Mouse (Mus musculus): ENCODE results near the gene Myo1a. TPM values are rescaled to one million over a fixed set of nuclear protein-coding genes. Genes with fewer than 3 reads are reported as not detected.
"Not testable (repeated sequence)": the region's sequence is repeated elsewhere in the genome, so short reads cannot be mapped to it uniquely, and the experiment has no call there.

Myo1a gene
- 33.8 and 36.7 TPM in 2 replicates for polyA plus RNA-seq (2015; fragmentation: Nextera tagmentation; extraction: Ambion mirVana)

DNA sequence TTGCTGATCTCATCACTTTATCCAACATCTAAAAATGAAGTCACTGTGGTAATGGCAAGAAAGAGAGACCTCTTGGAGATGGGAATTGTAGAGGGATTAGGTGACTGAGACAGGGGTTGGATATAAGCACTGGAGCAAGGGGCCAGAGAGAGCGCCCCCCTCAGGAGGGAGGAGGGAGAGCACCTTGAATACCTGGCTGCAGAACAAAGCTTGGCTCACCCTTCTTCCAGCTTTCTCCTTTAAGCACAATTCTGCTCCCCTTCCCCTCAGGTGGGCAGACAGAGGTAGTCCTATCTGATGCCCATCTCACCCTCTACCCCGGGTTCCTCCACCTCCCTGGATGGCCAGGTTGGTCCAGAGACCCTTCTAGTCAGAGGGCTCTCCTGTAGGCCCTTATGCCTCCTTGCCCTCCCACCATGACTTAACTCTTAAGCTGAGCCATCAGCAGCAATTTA, at the start of gene Myo1a:
Gene Myo1a, plus strand, starts transcription at position 405 of the 455 bp plus-strand sequence.
- 55% methylated on average over 2 of the region's 2 CpGs for WGBS
- H3K9me3 ChIP-seq: no peaks in the 10 kb centered on the region
- peak within 1 kb of the TSS; percentile 62; the same call in 1 of the 2 replicates for H3K27ac ChIP-seq
- peak within 1 kb of the TSS; percentile 29 for H3K4me3 ChIP-seq (replicated peaks)
- ATAC-seq: no peak; the same call in 1 of the 2 replicates
- H3K4me2 ChIP-seq (replicated peaks): peak within 1 kb of the TSS; percentile 40
- no peak within 1 kb of the TSS for H3K9ac ChIP-seq
- no peaks in the 10 kb centered on the region for H3K27me3 ChIP-seq (replicated peaks)
- H3K36me3 ChIP-seq: no peaks in the 10 kb centered on the region
- peaks cover 11% of the 10 kb centered on the region for H3K4me1 ChIP-seq (replicated peaks)

DNA sequence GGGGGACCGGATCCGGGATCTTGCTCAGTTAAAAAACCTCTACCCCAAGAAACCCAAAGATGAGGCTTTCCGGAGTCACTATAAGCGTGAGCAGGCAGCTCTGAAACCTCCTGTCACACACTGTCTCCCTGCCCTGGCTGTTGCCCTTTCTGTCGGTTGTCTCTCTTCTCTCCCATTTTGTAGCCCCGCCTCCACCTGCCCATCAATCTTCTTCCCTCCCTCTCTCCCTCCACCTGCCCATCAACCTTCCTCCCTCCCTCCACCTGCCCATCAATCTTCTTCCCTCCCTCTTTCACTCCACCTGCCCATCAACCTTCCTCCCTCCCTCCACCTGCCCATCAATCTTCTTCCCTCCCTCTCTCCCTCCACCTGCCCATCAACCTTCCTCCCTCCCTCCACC, 47.4 kb upstream of the Myo1a start:
- Histone ChIP-seq H3K36me3 (peaks cover 16% of the 10 kb centered on the region; the same call in 1 of the 2 replicates), H3K4me1 (replicated peaks) (peaks cover 30% of the 10 kb centered on the region)
- not testable (repeated sequence) for H3K9me3 ChIP-seq; H3K27me3 ChIP-seq (replicated peaks); H3K4me2 ChIP-seq (replicated peaks); H3K27ac ChIP-seq; H3K4me3 ChIP-seq (replicated peaks); ATAC-seq; H3K9ac ChIP-seq
- 57% methylated on average over 6 of the region's 6 CpGs for WGBS

DNA sequence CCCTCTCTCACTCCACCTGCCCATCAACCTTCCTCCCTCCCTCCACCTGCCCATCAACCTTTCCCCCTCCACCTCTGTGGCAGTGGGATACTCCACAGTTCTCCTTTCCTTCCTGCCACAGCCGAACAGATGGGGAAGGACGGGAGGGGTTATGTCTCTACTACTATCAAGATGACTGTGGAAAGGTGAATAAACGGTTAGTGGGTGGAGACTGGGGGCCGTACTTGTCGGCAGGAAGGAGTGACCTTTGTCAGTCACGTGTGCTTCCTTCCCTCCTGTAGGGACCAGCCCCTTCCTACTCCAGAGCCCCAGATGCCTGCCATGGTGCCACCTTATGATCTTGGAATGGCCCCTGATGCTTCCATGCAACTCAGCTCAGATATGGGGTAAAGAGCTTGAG, 46.9 kb upstream of the Myo1a start:
- Histone ChIP-seq H3K27ac (no peak overlapping the region), H3K4me3 (replicated peaks) (peak overlapping the region; percentile 20; the same call in 1 of the 2 replicates), H3K9ac (peak overlapping the region; percentile 3; the same call in 1 of the 2 replicates), H3K36me3 (peaks cover 16% of the 10 kb centered on the region; the same call in 1 of the 2 replicates), H3K4me1 (replicated peaks) (peaks cover 34% of the 10 kb centered on the region), H3K9me3 (no peaks in the 10 kb centered on the region), H3K27me3 (replicated peaks) (no peaks in the 10 kb centered on the region), H3K4me2 (replicated peaks) (peak overlapping the region; percentile 39)
- ATAC-seq: peak; percentile 71
- WGBS: 14% methylated on average over 6 of the region's 6 CpGs

DNA sequence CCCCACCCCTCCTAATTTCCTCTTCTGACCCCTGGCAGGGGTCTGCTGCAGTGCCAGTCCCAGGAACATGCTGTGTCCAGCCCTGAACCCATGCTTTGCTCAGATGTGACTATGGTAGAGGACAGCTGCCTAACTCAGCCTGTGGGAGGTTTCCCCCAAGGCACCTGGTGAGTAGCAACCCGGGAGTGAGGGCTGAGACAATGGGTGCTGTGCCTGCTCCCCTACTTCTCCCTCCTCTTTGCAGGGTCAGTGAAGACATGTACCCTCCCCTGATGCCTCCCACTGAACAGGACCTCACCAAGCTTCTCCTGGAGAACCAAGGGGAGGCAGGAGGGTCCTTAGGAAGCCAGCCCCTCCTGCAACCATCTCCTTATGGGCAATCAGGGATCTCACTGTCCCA, 45.4 kb upstream of the Myo1a start:
- H3K9me3 ChIP-seq: no peaks in the 10 kb centered on the region
- no peak overlapping the region for H3K9ac ChIP-seq
- H3K4me1 ChIP-seq (replicated peaks): peaks cover 48% of the 10 kb centered on the region
- no peak overlapping the region for H3K4me2 ChIP-seq (replicated peaks)
- ATAC-seq: no peak
- H3K27ac ChIP-seq: no peak overlapping the region
- peaks cover 2% of the 10 kb centered on the region; the same call in 1 of the 2 replicates for H3K27me3 ChIP-seq (replicated peaks)
- H3K4me3 ChIP-seq (replicated peaks): no peak overlapping the region
- H3K36me3 ChIP-seq: peaks cover 9% of the 10 kb centered on the region; the same call in 1 of the 2 replicates
- 52% methylated on average over 1 of the region's 1 CpGs for WGBS

DNA sequence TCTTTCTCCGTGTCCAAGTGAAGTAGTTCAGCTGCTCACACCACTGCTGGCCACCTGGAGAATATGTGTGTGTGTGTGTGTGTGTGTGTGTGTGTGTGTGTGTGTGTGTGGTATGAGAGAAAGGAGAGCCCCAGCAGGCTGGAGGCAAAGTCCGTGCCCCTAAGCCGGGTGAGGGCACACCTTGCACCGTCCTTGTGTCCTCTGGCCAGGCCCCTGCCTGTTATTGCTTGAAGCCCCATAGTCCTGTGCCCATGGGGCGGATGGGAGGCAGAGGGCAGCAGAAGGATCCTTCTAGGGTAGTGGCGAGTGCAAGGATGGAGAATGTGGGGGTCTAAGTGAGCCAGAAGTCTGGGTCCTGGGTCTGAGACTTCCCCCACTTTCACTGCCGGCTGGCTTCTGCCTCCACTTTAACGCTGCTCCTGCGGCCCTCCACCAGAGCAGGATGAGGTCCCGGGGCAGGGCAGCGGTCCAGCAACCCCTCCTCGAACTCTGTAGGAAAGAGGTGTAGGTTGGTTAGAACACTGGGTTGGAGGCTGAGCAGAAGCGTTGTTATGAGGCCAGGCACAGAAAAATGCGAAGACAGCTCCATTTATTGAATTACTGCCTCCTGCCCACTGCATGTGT, 43.6 kb upstream of the Myo1a start:
- H3K9me3 ChIP-seq: no peaks in the 10 kb centered on the region
- peak overlapping the region; percentile 82 for H3K27ac ChIP-seq
- H3K4me2 ChIP-seq (replicated peaks): peak overlapping the region; percentile 69
- peak; percentile 21 for ATAC-seq
- peaks cover 62% of the 10 kb centered on the region for H3K4me1 ChIP-seq (replicated peaks)
- 16% methylated on average over 14 of the region's 14 CpGs for WGBS
- 0 out of 2 replicates have a peak, but pooled peaks cover 3% of the 10 kb centered on the region for H3K36me3 ChIP-seq
- H3K9ac ChIP-seq: peak overlapping the region; percentile 36
- peak overlapping the region; percentile 28 for H3K4me3 ChIP-seq (replicated peaks)
- peaks cover 4% of the 10 kb centered on the region; the same call in 1 of the 2 replicates for H3K27me3 ChIP-seq (replicated peaks)

DNA sequence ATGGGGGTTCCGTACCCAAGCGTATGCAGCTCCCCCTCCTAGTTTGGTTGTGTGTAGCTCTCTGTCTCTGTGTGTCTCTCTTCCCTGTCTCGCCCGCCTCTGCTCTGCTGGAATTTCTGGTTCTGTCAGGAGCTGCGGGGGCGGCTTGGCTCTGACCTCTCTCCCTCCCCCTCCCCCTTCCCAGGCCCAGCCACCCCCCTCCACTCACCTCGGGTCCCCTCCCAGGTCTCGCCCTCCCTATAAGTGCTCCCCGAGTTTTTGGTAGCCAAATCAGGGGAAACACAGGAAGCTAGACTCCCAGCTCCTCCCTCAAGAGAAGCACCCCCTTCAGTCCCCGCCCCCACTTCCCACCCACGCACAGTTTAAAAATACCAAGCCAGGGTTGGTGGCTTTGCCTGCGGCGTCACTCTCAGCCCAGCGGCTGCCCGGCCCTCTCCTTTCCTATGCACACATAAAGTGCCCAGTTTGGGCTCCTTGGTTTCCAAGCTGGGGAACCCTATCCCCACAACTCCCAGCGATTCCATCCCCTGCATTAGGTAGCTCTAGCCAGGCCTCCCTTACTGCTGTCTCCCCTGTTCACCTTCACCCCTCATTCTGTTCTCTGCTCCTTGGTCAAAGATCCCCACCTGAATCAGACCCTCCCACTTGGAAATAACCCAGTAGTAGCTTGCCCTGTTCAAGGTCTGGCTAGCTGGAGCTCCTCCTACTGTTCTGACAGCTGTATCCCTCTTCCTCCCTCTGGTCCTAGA, 42.9 kb upstream of the Myo1a start:
- peak overlapping the region; percentile 69 for H3K4me2 ChIP-seq (replicated peaks)
- H3K9me3 ChIP-seq: no peaks in the 10 kb centered on the region
- WGBS: 1% methylated on average over 16 of the region's 16 CpGs
- H3K4me1 ChIP-seq (replicated peaks): peaks cover 62% of the 10 kb centered on the region
- 0 out of 2 replicates have a peak, but pooled peaks cover 3% of the 10 kb centered on the region for H3K36me3 ChIP-seq
- peak; percentile 40 for ATAC-seq
- H3K9ac ChIP-seq: peak overlapping the region; percentile 36
- peak overlapping the region; percentile 82 for H3K27ac ChIP-seq
- H3K4me3 ChIP-seq (replicated peaks): peak overlapping the region; percentile 28
- H3K27me3 ChIP-seq (replicated peaks): peaks cover 4% of the 10 kb centered on the region; the same call in 1 of the 2 replicates

DNA sequence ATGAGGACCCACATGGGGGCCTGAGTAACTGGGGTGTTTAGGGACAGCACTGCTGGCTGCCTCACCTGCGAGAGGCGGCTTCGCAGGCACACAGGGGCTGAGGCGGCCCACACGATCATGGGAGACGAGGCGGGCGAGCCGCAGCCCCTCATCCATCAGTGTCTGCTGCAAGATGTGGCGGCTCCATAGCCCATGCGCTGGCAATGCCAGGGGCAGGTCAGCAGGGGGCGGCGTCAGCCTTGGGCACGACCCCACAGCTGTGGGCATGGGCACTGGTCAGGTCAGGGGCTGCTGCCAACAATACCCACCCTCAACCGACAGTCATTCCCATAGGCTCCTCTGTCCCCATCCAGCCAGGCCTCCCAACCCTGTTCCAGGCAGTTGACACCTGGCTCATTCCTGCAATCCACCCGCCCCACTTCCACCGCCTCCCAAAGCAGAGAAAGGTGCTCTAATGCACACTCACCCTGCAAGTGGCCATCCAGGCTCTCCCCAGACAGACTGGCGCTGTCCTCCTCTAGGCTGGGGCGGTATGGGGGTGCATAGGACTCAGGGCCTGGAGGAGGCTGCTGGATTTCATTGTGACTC, 42.2 kb upstream of the Myo1a start:
- Histone ChIP-seq H3K4me3 (replicated peaks) (0 out of 2 replicates have a peak overlapping the region, but pooled peaks have one; percentile 28), H3K27ac (peak overlapping the region; percentile 82), H3K9ac (0 out of 2 replicates have a peak overlapping the region, but pooled peaks have one; percentile 29), H3K4me2 (replicated peaks) (peak overlapping the region; percentile 69), H3K27me3 (replicated peaks) (peaks cover 4% of the 10 kb centered on the region; the same call in 1 of the 2 replicates), H3K9me3 (no peaks in the 10 kb centered on the region), H3K4me1 (replicated peaks) (peaks cover 66% of the 10 kb centered on the region), H3K36me3 (0 out of 2 replicates have a peak, but pooled peaks cover 3% of the 10 kb centered on the region)
- 35% methylated on average over 19 of the region's 19 CpGs for WGBS
- ATAC-seq: peak; percentile 1; the same call in 1 of the 2 replicates

DNA sequence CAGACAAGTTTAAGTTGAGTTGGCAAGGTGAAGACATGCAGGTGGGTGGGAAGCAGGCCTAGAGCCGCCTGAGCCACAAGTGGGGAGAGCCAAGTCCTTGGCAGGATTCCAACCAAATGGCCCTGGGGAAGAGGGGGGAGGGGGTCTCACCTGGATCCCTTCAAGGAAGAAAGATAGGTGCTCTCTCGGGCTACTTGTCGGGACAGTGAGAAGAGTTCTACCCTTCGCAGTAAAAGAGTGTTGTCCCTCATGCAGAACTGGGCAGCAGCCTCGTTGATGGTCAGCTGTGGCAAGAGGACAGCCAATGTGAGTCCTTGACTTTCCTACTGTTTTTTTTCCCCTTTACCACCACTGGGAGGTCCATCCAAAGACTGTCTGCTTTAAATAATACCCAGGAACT, 41.4 kb upstream of the Myo1a start:
- no peak overlapping the region for H3K27ac ChIP-seq
- 43% methylated on average over 5 of the region's 5 CpGs for WGBS

DNA sequence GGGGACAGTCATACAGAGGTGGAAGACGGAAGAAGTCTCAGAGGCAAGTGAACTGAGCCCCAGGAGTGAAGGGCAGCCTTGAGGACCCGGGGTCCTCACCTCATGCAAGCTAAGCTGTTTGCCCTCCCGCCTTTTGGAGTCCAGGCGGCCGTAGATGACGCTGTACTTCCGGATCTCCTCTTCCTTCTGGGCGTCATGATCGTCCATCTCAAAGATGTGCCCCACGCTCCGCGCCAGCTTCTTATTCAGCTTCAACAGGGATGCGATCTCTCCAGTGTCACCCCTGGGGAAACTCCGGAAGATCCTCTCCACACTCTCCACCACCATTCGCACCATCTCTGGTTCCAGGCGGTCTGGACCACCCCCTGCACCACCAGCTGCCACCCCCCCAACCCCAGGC, 40.8 kb upstream of the Myo1a start:
- Histone ChIP-seq H3K4me1 (replicated peaks) (peaks cover 70% of the 10 kb centered on the region), H3K27me3 (replicated peaks) (peaks cover 4% of the 10 kb centered on the region; the same call in 1 of the 2 replicates), H3K27ac (no peak overlapping the region), H3K4me2 (replicated peaks) (peak overlapping the region; percentile 93), H3K9me3 (no peaks in the 10 kb centered on the region), H3K9ac (0 out of 2 replicates have a peak overlapping the region, but pooled peaks have one; percentile 13), H3K36me3 (0 out of 2 replicates have a peak, but pooled peaks cover 3% of the 10 kb centered on the region), H3K4me3 (replicated peaks) (peak overlapping the region; percentile 68)
- ATAC-seq: no peak
- WGBS: 47% methylated on average over 16 of the region's 16 CpGs

More for the DNA sequence above, 41.4 kb upstream of the Myo1a start:
- Histone ChIP-seq H3K36me3 (0 out of 2 replicates have a peak, but pooled peaks cover 3% of the 10 kb centered on the region), H3K9ac (no peak overlapping the region), H3K27me3 (replicated peaks) (peaks cover 4% of the 10 kb centered on the region; the same call in 1 of the 2 replicates), H3K4me3 (replicated peaks) (no peak overlapping the region), H3K9me3 (no peaks in the 10 kb centered on the region), H3K4me1 (replicated peaks) (peaks cover 68% of the 10 kb centered on the region), H3K4me2 (replicated peaks) (peak overlapping the region; percentile 69)
- ATAC-seq: no peak

DNA sequence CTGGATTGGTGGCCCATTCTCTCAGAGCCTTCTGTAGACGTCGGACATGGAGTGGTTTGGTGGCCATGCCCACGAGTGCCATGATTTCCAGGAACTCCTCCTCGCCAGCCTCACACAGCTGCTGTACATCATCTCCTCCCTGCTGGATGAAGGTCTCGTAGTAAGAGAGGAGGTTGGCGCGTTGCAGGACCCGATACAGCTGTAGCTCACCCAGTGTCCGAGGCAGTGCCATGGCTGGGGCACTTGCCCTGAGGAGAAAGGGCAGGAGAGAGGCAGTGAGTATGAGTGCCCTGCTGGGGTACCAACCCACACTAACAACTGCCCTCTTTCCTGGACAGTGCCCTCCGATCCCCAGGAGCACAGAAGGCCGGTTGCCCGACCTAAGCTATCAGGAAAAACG, 40.1 kb upstream of the Myo1a start:
- WGBS: 46% methylated on average over 13 of the region's 13 CpGs
- Histone ChIP-seq H3K9ac (peak overlapping the region; percentile 13; the same call in 1 of the 2 replicates), H3K27ac (no peak overlapping the region), H3K4me2 (replicated peaks) (peak overlapping the region; percentile 93), H3K4me3 (replicated peaks) (peak overlapping the region; percentile 68), H3K4me1 (replicated peaks) (peaks cover 74% of the 10 kb centered on the region), H3K9me3 (no peaks in the 10 kb centered on the region), H3K36me3 (0 out of 2 replicates have a peak, but pooled peaks cover under 1% of the 10 kb centered on the region), H3K27me3 (replicated peaks) (peaks cover 4% of the 10 kb centered on the region; the same call in 1 of the 2 replicates)
- no peak for ATAC-seq

DNA sequence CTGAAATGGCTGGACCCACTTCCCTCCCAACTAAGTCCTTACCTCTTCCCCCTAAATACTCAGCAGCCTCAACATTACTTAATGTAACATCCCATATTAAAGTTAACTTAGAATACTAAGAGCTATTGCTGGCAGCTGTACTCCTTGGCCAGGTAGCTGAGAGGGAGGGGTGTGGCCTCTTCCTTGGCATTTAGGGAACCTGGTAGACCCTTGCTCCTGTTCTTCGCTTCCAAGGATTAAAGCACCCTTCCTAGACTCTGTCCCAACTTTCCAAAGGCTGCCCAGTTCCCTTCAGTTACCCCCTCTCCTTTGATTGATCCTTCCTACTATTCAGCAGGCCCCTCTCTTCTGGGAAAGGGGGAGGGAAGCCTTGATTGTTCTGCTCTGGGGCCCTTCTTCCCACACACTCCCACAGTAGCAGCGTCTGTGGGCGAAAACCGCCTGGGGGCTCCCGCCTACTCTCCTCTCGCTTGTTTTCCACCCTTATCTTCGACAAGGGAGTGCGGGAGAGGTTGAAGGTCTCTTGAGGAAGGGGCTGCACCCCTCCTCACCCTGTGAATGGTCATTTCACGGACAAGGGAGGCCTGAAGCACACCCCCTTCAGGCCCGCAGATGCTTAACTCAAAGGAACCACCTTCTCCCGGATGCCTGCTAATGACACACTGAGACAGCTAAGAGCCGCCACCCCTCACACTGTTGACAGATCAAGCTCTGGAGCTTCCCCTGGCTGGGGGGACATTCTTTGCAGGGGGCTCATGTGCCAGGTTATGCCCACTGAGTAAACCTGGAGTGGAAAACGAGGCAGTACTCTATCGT, 39.4 kb upstream of the Myo1a start:
- Histone ChIP-seq H3K4me2 (replicated peaks) (peak overlapping the region; percentile 93), H3K9me3 (no peaks in the 10 kb centered on the region), H3K9ac (peak overlapping the region; percentile 73), H3K27ac (peak overlapping the region; percentile 97), H3K4me3 (replicated peaks) (peak overlapping the region; percentile 68), H3K36me3 (no peaks in the 10 kb centered on the region), H3K27me3 (replicated peaks) (peaks cover 4% of the 10 kb centered on the region; the same call in 1 of the 2 replicates), H3K4me1 (replicated peaks) (peaks cover 73% of the 10 kb centered on the region)
- WGBS: 15% methylated on average over 14 of the region's 14 CpGs
- no peak for ATAC-seq
